Mouse (Mus musculus) neutrophil, adult 5-6 weeks (primary cell): ENCODE measurements around the gene Mphosph9. TPM values are rescaled to one million over a fixed set of nuclear protein-coding genes. Genes with fewer than 3 reads are reported as not detected.

Source experiments
- ATAC-seq: fragments of 151-379, 151-347 bp; 2 replicates; pipeline ENCODE4 v1.8.0; 2017; ENCODE audit warnings: mild to moderate bottlenecking, moderate TSS enrichment; ENCODE audit not compliant: insufficient number of reproducible peaks, poor library complexity, low FRiP score, severe bottlenecking; ENCODE audit errors: extremely low read depth
- total RNA-seq: library from RNA; stranded (forward); fragments of 200-1000 nt; gene quantifications from 2 replicates; pipeline ENCODE4 v1.2.3, GENCODE M21; 2017

Gene Mphosph9
- total RNA-seq, 1 experiment from 2014 or later, result 18.3 TPM

GRCm38 (mm10) chr5:124205211-124205610, 122.6 kb downstream of the Mphosph9 start:
- ATAC-seq, result no peak

- no peak for ATAC-seq
These were observed 123.5 kb downstream of the Mphosph9 start for GRCm38 (mm10) chr5:124204127-124204794.

DNA sequence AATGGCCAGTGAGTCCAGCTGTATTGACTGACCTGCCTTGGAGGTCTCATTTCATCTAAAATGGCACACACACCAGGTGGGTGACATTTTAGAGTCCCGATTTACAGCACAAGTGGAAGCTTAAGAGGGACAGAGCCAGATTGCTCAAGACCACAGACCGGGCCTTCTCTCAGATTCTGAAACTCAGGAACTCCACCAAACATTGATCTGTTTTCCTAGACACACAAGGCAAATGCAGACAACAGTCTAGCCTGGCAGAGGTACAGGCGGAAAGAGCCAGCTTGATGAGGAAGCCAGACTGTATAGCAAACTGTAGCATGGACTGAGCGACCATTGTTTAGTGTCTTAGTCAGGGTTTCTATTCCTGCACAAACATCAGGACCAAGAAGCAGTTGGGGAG, 124.5 kb downstream of the Mphosph9 start:
- ATAC-seq, result no peak

- no peak for ATAC-seq
These were observed 125.7 kb downstream of the Mphosph9 start for GRCm38 (mm10) chr5:124202071-124202470.

DNA sequence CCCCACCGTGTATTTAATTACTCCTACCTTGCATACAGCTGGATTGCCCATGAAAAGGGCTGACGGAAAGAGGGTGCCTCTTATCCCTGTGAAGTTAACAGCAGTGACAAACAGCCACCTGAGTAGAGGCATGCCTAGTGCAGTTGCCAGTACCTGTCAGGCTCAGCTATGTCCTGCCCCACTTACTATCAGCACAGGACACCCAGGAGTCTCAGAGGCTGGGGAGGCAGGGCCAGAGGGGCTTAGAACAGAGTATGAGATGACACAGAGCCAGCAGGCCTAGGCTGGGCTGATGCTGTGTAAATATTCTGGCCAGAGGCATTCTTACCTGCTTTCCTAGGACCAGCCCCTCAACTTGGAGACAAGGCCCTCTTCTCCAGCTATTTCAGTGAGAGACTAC, 126.2 kb downstream of the Mphosph9 start:
- ATAC-seq, result no peak

Other genes starting within 250 kb of the Mphosph9 start
- 0.86 and 2.0 TPM in 2 replicates for gene Abcb9, start 232.2 kb downstream of the Mphosph9 start, total RNA-seq
- 13.5 and 22.0 TPM in 2 replicates for gene Ogfod2, start 215.7 kb downstream of the Mphosph9 start, total RNA-seq
- gene Arl6ip4, start 211.9 kb downstream of the Mphosph9 start, total RNA-seq, result 54.9 and 66.2 TPM in 2 replicates
- 10.7 and 11.3 TPM in 2 replicates for gene Pitpnm2, start 78.2 kb downstream of the Mphosph9 start, total RNA-seq
- 5.5 and 6.9 TPM in 2 replicates for gene 2810006K23Rik, start 117 bp upstream of the Mphosph9 start, total RNA-seq
- gene Cdk2ap1, start 35.1 kb upstream of the Mphosph9 start, total RNA-seq, result 78.1 and 86.2 TPM in 2 replicates
- 306 and 307 TPM in 2 replicates for gene Sbno1, start 98.0 kb upstream of the Mphosph9 start, total RNA-seq
- 58.0 and 70.0 TPM in 2 replicates for gene Kmt5a, start 112.0 kb upstream of the Mphosph9 start, total RNA-seq
- gene Rilpl2, start 150.4 kb upstream of the Mphosph9 start, total RNA-seq, result 40.5 and 44.6 TPM in 2 replicates
- gene Snrnp35, start 155.2 kb upstream of the Mphosph9 start, total RNA-seq, result 4.7 and 9.3 TPM in 2 replicates
- 1.2 and 1.7 TPM in 2 replicates for gene Rilpl1, start 203.4 kb upstream of the Mphosph9 start, total RNA-seq
- 321 and 409 TPM in 2 replicates for gene Tmed2, start 212.7 kb upstream of the Mphosph9 start, total RNA-seq
- gene Ddx55, start 224.9 kb upstream of the Mphosph9 start, total RNA-seq, result 27.7 and 28.2 TPM in 2 replicates